Mouse (Mus musculus) spleen, adult 18-20 months (tissue): Measurements from ENCODE around the gene B2m.
A peak's percentile ranks its signal among the peaks of the same experiment; 100 is the strongest.

Experiments used
- DNase-seq, 2 experiments: peaks; one replicate each; pipeline ENCODE4 v3.0.0; 2022; ENCODE audit warnings: mixed read lengths in 2 of 2

The B2m gene

DNA sequence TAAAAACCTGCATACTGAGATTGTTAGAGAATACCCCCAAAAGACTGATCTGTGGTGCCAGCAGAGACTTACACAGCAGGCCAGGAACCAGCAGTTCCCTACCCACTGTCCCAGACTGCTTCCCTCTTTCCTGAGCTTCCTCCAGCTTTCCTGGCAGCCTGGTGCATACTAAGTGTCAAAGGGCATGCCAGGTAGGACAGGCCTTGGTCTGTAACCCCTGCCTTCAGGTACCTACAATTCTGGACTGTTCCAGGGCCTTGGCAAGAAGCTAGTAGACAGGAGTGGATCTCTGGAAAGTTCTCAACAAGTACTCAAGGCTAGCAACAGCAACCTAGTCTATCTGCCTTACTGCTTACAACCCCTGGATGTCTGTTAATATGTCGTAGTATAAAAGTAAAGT is 3.7 kb downstream of the B2m start:
- DNase-seq, result no peak

GRCm38 (mm10) chr2:122152850-122153249 is 5.4 kb downstream of the B2m start:
- DNase-seq, result no peak

DNA sequence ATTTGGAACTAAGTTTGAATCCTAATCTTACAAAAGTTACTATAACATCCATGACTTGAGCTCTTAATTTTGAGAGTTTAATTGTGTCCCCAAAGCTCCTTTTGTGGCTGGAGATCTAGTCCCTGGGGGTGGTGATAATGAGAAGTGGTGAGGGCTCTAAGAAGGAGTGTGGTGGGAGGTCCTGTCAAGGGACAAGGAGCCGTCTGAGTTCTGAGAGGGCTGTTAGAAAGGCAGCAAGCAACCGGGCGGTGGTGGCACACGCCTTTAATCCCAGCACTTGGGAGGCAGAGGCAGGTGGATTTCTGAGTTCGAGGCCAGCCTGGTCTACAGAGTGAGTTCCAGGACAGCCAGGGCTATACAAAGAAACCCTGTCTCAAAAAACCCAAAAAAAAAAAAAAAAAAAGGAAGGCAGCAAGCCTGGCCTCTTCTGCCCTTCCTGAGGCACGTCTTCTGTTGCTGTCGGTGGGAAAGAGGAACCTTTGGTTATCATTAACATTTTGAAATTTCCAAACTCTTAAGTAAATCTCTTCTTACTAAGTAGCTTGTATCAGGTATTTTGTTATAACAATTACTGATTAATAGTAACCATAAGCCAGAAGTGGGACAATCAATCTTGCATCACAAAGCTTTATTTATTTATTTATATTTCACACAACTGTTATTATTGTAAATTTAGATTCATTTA is 6.3 kb downstream of the B2m start:
- no peak for DNase-seq

DNA sequence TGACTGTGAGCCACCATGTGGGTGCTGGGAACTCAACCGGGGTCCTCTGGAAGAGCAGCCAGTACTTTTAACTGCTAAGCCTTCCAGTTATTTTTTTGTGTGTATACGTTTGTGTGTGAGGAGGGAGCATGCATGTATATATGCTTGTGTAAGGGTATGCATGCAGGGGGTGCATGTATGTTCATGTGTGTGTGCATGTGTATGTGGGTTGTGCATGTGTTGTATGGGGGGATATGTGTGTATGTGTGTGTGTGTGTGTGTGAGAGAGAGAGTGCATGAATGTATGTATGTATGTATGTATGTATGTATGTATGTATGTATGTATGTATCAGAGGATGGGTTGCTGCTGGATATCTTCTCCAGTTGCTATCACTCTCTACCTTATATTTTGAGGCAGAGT is 7.0 kb downstream of the B2m start:
- no peak for DNase-seq

GRCm38 (mm10) chr2:122155292-122155691 is 7.8 kb downstream of the B2m start:
- no peak for DNase-seq

DNA sequence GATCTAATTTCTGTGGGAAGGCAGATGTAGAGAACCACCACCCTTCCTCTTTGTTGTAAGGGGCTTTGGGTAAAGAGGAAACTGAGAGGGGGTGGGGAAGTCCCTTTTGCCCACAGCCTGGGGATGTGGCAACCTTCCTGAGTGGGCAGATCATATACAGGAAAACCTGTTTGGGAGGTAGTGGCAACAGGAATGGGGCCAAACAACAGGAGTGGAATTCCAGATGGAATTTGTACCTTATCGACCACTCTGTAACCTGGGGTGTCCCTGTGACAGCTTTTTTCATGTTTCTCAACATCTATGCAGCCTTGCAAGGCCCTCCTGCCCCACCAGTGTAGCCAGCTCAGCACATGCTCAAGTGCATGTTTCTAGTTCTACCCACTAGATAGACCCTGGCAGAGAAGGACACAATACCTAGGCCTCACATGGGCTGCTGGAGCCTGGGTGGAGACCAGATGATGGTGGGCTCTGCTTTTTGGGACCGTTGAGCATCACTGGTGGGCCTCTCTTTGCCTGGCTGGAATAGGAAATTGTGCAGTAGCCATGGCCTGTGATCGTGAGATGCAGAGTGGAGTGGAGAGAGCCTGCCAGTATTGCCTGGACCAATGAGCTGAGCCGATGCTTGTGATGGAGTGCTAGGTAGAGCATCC is 8.7 kb downstream of the B2m start:
- peak in 1 of 2 experiments; percentile 29 for DNase-seq

- no peak for DNase-seq
Observed at GRCm38 (mm10) chr2:122157561-122157960, 10.1 kb downstream of the B2m start.

GRCm38 (mm10) chr2:122158362-122158802 is 10.9 kb downstream of the B2m start:
- DNase-seq, result no peak

DNA sequence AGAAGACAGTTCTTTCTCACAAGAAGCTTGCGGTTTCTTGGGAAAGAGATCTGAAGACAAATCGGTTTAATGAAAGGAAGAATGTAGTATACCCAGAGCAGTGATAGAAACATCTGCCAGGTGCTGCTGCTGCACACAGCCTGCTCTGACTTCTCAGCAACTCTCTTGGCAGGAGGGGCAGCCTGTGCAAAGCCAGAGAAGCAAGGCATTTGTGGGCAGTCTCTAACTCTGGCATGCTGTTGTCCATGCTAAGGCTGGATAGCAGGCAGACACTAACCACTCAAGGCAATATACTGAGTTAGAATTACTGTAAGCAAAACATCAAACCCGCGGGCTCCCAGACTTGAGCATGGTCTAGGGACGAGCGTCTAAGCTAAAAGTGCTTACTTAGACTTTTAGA is 12.2 kb downstream of the B2m start:
- no peak for DNase-seq

- DNase-seq, result peak; percentile 60 to 86
Observed at GRCm38 (mm10) chr2:122160680-122161079, 13.2 kb downstream of the B2m start, which contains the start of gene Trim69. TSS of gene Trim69 (plus strand) at chr2:122160700.

DNA sequence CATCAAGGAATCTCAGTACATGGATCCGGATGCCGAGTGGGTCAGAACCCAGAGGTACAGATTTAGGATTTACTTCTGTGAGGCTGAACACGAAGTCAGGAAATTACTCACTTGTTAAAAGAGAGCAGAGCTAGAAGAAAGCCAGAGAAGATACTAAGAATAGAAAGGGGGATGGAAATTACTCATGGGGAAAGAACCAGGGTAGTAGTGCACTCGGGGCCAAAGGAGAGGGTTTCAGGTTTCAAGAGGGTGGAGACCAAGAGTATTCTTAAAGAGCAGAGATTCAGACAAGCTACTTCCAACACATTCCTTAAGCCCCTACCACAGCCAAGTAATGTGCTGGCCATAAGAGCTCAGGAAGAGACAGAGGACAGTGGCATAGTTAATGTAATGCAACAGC is 14.1 kb downstream of the B2m start:
- no peak for DNase-seq

DNA sequence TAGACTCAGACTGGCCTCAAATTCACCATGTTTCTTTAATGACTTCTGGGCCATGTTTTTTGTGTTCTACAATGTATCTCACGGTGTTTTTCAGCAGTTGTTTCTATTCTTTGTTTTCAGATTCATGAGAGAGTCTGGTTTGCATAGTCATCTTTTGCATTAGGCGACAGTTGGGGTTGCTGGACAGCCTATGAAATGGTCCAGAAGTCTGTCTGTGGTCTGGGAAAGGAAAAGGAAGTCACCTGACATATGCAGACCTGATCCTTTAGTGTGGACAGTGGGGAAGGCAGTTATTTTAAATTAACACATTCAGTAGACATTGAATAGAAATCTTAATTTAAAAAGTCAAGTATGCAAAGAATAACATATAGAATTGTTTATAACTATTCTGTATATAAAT is 15.0 kb downstream of the B2m start:
- no peak for DNase-seq

DNA sequence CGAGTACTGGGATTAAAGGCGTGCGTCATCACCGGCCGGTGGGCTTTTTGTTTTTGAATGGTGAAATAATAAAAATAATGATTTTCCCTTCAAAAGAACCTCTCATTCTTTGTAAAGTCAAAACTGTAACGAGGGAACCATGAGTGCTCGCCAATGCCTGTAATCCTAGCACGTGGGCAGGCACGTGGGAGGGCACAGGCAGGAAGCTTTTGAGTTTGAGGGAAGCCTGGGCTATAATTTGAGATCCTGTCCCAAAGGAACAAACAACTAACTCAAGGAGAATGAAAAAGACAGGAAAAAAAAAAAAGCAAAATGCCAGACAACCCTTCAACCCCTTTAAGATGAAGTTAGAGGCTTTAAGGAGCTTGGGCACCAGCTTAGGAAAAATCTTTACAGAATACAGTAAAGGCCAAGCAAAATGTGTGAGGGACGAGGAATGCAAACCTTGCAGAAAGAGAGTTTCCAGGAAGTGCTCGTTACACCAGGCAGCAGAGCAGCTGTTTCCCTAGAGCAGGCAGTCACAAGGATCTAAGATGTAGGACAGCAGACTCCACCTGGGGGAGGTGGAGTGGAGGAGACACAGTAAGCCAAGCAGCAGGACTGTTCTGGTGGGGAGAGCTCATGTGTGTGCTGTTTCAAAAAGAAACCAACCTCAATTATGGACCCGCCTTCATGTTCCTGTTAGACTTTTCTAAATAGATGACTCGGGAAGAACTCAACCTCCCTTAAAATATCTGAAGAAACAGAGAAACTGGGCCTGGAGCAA is 16.1 kb downstream of the B2m start:
- DNase-seq, result no peak

DNA sequence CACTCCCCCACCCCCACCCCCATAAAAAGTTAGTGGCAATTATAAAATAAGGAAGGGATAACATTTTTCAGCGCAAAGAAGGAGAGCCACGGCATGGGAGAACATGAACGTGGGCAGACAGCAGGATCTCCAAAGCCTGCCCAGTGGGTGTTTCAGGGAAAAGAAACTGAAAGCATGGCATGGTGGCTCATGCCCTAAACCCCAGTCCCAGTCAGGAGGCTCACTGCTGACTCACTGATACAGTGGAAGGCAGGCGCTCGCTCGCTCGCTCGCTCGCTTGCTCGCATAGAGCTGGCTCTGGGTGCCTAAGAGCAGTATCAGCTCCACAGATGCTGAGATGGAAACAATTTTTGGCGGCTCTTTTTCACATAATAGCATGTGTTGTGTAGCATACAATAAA is 16.8 kb downstream of the B2m start:
- no peak for DNase-seq

GRCm38 (mm10) chr2:122171292-122171691 is 23.8 kb downstream of the B2m start:
- DNase-seq, result no peak

GRCm38 (mm10) chr2:122172188-122172587 is 24.7 kb downstream of the B2m start:
- DNase-seq, result no peak

DNA sequence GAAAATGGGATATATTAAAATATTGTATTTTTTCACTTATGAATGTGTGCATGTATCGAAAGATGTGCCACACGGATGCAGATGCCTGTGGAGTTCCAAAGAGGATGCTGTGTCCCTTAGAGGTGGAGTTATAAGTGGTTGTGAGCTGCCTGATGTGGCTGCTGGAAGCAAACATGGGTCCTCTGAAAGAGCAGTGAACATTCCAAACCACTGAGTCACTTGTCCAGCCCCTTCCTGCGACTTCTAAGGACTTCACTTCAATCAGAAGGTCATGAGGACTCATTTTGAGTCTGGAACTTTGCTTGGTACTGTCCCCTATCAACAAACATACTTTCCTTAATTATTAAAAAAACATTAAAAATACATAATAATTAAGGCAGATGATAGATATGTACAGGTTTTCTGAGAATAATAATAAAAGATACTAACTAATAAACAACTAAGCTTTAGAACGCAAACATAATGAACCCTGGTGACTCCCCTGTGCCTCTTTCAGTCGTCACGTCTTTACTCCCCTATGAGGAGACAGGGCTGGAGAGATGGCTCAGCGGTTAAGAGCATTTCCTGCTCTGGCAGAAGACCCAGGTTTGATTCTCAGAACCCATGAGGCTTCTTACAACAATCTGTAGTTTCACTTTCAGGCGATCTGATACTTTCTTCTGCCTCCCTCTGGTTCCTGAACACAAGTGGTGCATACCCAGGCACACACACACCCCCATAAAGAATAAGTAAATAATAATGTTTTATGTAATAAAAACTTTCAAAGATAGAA is 32.8 kb downstream of the B2m start:
- no peak for DNase-seq

DNA sequence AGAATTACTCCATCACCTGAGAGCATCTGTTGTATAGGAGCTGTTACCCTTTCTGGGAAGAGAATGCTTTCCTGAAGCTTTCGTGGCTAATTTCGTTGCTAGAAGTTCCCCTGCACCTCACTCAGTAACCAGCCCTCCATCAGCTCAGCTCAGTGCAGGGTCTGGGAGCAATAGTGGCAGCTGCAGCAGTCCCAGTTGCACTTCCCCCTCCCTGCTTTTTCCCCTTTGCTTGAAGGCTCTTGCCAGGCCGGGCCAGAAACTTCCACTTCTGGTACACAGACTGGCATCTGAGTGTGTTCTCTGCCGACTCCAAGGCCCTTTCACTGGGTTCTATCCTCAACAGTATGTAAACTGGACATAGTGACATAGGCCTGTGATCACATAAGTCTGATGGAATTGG is 37.6 kb downstream of the B2m start:
- DNase-seq, result no peak

- DNase-seq, result no peak
Observed at GRCm38 (mm10) chr2:122186106-122186505, 38.6 kb downstream of the B2m start, which contains the start of the genes Patl2 and Terb2. TSS of gene Patl2 (minus strand) at chr2:122186189. TSS of gene Terb2 (plus strand) at chr2:122186272.

GRCm38 (mm10) chr2:122186751-122187150 is 39.3 kb downstream of the B2m start:
- DNase-seq, result no peak

DNA sequence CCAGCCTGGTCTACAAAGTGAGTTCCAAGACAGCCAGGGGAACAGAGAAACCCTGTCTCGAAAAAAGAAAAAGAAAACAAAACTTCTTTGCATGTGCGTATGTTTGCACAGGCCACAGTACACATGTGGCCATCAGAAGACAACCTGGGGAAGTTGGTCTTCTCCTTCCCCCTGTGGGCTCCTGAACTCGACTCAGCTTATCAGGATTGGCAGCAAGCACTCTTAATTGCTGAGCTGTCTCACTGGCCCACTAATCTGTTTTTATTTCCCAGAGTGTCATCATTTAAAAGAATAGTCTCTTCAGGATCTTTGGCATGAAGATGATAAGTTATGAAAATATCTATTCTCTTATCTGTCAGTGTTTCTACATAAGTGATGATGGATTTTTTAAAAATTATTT is 44.4 kb downstream of the B2m start:
- no peak for DNase-seq

DNA sequence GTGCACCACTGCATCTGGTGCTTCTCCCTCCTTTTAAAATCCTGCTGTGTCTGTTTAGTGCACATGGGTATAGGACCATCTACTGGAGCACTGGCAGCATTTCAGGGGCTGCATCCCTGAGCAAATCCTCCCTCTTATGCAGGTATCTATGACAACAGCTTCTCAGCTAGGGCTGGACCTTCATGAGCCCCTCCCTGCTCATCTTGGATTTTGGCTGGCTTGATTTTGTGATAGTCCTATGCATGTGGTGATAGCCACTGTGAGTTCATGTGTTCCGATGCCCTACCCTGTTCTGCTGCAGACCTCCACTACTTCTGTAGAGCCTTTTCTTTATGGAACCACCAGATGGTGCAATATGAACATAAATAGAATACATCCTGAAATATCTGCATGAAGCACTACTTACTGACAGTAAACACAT is 47.0 kb downstream of the B2m start:
- no peak for DNase-seq

DNA sequence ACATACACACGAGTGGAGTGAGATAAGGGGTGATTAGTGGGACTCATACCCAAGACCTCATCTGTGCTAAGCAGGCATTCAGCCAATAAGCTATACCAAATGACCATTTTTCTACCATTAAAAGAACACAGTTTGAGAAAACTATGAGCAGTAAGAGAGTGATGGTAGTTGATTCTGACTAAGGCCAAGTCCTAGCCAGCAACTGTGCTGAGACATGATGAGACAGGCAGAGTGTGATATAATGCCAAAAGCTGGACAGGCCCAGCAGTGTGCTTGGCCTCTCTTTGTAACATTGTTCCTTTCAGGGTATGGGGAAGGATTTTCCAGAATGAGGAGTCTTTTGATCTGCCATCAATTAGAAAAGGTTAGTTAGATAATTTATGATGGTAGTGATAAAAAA is 54.0 kb downstream of the B2m start:
- DNase-seq, result no peak
